Mouse (Mus musculus): ENCODE measurements around the gene Ltbp4.
A peak's percentile ranks its signal among the peaks of the same experiment; 100 is the strongest.

Gene Ltbp4

GRCm38 (mm10) chr7:27298033-27298610, 39.4 kb downstream of the Ltbp4 start:
- peak in 1 of 2 experiments; percentile 22 for DNase-seq

- no peak for DNase-seq
Observed at GRCm38 (mm10) chr7:27296518-27296917, 41.0 kb downstream of the Ltbp4 start.

GRCm38 (mm10) chr7:27295956-27296355, 41.5 kb downstream of the Ltbp4 start:
- no peak for DNase-seq

- DNase-seq = no peak
Observed at GRCm38 (mm10) chr7:27291795-27292466, 45.6 kb downstream of the Ltbp4 start.

- no peak for DNase-seq
Observed at GRCm38 (mm10) chr7:27290555-27290954, 46.9 kb downstream of the Ltbp4 start.

GRCm38 (mm10) chr7:27288732-27289131, 48.8 kb downstream of the Ltbp4 start:
- no peak for DNase-seq

GRCm38 (mm10) chr7:27285698-27286066, 51.8 kb downstream of the Ltbp4 start:
- peak; percentile 58 to 61 for DNase-seq

GRCm38 (mm10) chr7:27284865-27285697, 52.4 kb downstream of the Ltbp4 start:
- DNase-seq = peak in 1 of 2 experiments; percentile 43

- no peak for DNase-seq
Observed at GRCm38 (mm10) chr7:27282225-27282624, 55.3 kb downstream of the Ltbp4 start.

- DNase-seq = no peak
Observed at GRCm38 (mm10) chr7:27281717-27282116, 55.8 kb downstream of the Ltbp4 start.

GRCm38 (mm10) chr7:27277191-27277590, 60.3 kb downstream of the Ltbp4 start:
- DNase-seq = no peak

- no peak for DNase-seq
Observed at GRCm38 (mm10) chr7:27276021-27276420, 61.5 kb downstream of the Ltbp4 start.

- DNase-seq = no peak
Observed at GRCm38 (mm10) chr7:27274916-27275315, 62.6 kb downstream of the Ltbp4 start.

- no peak for DNase-seq
Observed at GRCm38 (mm10) chr7:27273739-27274351, 63.6 kb downstream of the Ltbp4 start.

GRCm38 (mm10) chr7:27271423-27271822, 66.1 kb downstream of the Ltbp4 start:
- DNase-seq = no peak

GRCm38 (mm10) chr7:27266515-27267128, 70.9 kb downstream of the Ltbp4 start:
- no peak for DNase-seq

- no peak for DNase-seq
Observed at GRCm38 (mm10) chr7:27264761-27265160, 72.7 kb downstream of the Ltbp4 start.

- DNase-seq = no peak
Observed at GRCm38 (mm10) chr7:27261888-27262287, 75.6 kb downstream of the Ltbp4 start.

- DNase-seq = peak; percentile 38 to 39
Observed at GRCm38 (mm10) chr7:27260856-27261255, 76.6 kb downstream of the Ltbp4 start.

GRCm38 (mm10) chr7:27259771-27260170, 77.7 kb downstream of the Ltbp4 start:
- DNase-seq = no peak

GRCm38 (mm10) chr7:27259271-27259721, 78.2 kb downstream of the Ltbp4 start:
- peak; percentile 35 to 49 for DNase-seq

- peak; percentile 96 for DNase-seq
Observed at GRCm38 (mm10) chr7:27258205-27258899, 79.1 kb downstream of the Ltbp4 start, which contains the start of gene Numbl. TSS of gene Numbl (plus strand) at chr7:27258433.
